Mouse (Mus musculus): Measurements from ENCODE around the gene Ctbp2.

GRCm38 (mm10) chr7:133060170-133060569 is 64.0 kb downstream of the Ctbp2 start:
- no peak for TF ChIP-seq POLR2A (IDR thresholded peaks at IDR 0.05; ENCODE audit: low read depth, low read length)
- no peak for TF ChIP-seq CTCF (IDR thresholded peaks at IDR 0.05; ENCODE audit: extremely low read depth, insufficient read depth, insufficient read length, insufficient replicate concordance)
